Mouse (Mus musculus): ENCODE results near the gene Clasp2.

DNA sequence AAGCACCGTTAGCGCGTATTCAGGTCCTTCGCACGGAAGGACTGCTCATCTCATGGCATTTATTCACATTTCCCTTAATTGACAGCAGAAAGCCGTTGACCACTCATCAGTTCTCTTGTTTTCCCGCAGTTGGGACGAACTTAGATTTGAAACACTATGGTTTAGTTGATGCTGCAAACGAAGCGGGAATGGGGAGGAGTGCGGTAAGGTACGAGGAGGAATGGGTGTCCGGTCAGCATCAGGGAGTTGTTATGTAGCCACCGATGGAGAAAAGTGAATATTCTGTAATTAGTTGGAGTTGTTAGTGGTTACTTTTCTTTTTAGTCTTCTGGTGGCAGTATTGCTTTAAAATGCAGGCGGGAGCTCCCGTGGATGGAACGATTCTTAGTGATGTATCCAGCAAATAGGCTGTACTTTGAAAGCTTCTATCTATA, 1.1 kb downstream of the Clasp2 start:
- TF ChIP-seq CTCF (IDR thresholded peaks at IDR 0.05; ENCODE audit: extremely low read depth, insufficient read length, insufficient replicate concordance, low read depth, low read length) (no peak), POLR2A (IDR thresholded peaks at IDR 0.05; ENCODE audit: low read depth, low read length) (no peak)

Measured in small intestine, adult 2 months (tissue).